Mouse (Mus musculus) cerebellum, adult 8-10 months (tissue): Measurements from ENCODE around the gene Fam219b.

Source experiments
- DNase-seq: peaks from one replicate; pipeline ENCODE4 v3.0.0; 2022

Gene Fam219b

GRCm38 (mm10) chr9:57537044-57537727, at the start of gene Fam219b:
TSS of gene Fam219b (plus strand) at chr9:57537528.
- DNase-seq, result peak; percentile 88

GRCm38 (mm10) chr9:57487807-57488206, 49.5 kb upstream of the Fam219b start:
- no peak for DNase-seq

DNA sequence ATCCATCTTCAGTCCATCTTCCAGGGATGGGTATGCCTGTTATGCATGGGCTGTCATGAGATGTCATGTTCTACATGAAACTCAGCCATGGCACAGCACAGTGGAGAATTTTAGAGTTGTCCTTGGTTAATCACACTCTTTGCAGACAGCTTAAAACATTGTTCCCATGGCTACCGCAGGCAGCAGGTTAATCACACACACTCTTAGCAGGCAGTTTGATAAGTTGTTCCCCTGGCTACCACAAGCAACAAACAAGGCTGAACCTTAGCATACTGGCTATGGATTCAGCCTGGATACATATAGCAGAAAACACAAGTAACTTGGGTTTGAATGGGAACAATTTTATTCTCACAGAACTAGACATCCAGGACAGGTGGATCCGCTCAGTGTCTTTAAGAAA, 43.8 kb upstream of the Fam219b start:
- DNase-seq, result no peak

GRCm38 (mm10) chr9:57494970-57495369, 42.4 kb upstream of the Fam219b start:
- no peak for DNase-seq

DNA sequence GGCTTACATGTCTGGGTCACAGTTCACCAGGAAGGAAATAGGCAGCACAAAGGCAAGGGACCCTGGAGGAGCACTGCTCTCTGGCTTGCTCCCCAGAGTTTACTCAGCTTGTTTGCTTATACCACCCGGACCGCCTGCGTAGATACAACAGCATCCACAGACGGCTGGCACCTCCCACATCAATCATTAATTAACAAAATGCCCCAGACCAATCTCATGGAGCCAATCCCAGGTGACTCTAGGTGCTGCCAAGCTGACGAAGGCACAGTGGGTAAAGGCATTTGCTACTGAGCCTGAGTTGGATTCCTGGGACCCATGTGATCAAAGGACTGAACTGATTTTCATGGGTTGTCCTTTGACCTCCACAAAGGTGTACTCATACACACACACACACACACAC, 40.1 kb upstream of the Fam219b start:
- no peak for DNase-seq

GRCm38 (mm10) chr9:57498536-57498935, 38.8 kb upstream of the Fam219b start:
- DNase-seq, result no peak

GRCm38 (mm10) chr9:57501452-57501851, 35.9 kb upstream of the Fam219b start:
- DNase-seq, result no peak

GRCm38 (mm10) chr9:57501861-57502260, 35.5 kb upstream of the Fam219b start:
- DNase-seq, result no peak

DNA sequence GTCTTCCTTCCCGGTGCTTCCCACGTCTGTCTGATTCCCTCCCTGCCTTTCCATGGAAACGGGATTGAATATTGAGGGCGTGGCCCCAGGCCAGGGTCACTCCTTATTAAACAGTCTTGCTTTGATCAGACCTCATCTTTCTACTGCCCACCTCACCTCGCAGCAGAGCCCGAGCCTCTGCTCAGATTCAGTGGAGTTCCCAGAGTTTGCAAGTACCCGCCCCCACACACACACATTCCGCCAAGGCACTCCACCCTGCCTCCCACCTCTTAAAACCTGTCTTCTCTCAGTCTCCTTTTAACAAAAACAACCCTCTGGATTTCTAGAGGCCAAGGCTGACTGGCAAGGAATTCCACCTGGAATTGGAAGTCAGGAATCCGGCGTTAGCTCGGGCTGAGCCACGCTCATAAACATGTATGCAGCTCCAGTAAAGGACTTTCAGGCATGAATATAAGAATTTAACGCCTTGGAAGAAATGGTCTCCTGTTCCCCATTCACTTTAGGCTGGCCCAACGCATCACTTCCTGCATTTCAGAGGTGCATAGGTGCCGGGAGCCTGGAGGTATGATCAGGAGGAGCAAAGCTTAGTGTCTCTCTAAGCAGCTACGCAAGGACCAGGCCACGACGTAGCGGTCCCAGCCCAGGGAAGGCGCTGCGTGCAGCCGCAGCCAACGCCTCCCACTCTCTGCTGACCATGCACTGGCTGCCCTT, 34.3 kb upstream of the Fam219b start:
- DNase-seq, result no peak

DNA sequence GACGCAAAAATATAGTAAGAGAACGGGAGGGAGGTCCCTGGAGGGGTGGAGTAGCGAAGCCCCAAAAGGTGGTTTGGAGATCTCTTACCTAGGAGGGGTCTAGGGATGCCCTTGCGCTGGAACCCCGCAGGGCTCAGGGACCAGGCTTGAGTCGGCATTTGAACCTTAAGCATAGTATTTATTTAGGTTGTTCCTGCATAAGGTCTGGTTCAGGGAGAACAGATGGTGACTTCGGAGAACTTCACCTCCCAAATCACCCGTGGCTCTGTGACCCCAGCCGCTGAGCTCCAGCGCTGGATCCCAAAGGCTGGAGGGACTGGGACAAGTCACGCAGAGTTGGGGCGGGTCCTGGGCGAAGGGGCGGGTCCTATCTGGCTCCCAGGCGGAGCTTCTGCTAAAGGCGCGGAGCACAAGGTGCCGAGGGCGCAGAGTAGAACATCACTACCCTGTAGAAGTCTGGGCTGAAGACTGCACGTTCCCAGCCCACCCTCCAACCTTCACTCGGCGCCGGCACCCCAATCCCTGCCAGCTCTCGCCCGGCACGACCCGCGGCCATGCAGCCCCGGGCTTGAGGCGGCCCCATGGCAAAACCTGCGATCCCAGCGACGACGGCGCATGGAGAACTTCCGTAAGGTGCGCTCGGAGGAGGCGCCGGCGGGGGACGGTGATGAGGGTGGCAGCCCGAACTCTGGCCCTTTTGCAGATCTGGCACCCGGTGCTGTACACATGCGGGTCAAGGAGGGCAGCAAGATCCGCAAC, 33.5 kb upstream of the Fam219b start, which contains the start of gene Rpp25:
Gene Rpp25 (plus strand): TSS at position 405 of the 759 bp plus-strand sequence.
- DNase-seq, result no peak

DNA sequence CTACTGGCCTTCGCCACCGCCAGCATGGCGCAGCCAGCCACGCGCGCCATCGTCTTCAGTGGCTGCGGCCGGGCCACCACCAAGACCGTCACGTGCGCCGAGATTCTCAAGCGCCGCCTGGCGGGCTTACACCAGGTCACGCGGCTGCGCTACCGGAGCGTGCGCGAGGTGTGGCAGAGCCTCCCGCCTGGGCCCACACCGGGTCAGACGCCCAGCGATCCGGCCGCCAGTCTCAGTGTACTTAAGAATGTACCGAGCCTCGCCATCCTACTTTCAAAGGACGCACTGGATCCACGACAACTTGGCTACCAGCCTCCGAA, 33.0 kb upstream of the Fam219b start:
- no peak for DNase-seq

DNA sequence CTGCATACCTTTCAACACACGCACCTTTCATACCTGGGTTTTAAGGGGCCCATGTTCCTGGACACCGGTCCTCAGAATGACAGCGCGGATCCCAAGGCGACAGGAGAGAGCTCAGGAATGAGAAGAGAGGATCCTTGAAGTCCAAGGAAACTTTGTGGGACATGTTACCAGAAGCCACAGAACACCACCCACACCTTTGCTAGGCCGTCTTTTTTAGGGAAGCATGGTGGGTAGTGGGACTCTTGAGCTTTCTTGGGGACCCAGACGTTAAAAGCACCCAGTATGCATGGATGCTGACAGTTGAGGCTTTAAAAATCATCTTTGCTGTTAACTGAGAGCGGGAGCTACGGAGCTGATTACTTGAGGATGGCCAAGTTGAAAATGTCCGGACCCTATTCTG, 32.4 kb upstream of the Fam219b start:
- DNase-seq, result no peak

- DNase-seq, result no peak
Observed at GRCm38 (mm10) chr9:57505700-57506099, 31.6 kb upstream of the Fam219b start.

DNA sequence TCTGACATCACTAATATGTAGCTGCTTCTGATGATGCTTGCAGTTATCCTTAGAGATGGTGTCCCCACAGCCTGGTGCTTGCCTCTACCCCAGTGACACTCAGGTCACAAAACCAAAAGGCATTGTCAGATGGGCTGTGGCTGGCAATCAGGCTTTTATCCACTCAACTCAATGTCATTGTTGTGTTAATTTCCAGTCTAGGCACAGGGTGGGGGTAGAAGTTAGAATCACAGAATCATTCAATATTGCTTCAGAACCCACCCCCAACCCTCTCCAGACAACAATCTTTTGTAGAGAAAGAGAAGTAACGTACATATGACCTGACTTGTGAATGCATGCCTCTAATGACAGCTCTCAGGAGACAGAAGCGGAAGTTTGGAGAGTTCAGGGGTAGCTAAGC, 26.8 kb upstream of the Fam219b start:
- no peak for DNase-seq

- DNase-seq, result peak; percentile 65
Observed at GRCm38 (mm10) chr9:57517113-57517512, 20.2 kb upstream of the Fam219b start.

GRCm38 (mm10) chr9:57520375-57521055, 16.8 kb upstream of the Fam219b start:
- no peak for DNase-seq

DNA sequence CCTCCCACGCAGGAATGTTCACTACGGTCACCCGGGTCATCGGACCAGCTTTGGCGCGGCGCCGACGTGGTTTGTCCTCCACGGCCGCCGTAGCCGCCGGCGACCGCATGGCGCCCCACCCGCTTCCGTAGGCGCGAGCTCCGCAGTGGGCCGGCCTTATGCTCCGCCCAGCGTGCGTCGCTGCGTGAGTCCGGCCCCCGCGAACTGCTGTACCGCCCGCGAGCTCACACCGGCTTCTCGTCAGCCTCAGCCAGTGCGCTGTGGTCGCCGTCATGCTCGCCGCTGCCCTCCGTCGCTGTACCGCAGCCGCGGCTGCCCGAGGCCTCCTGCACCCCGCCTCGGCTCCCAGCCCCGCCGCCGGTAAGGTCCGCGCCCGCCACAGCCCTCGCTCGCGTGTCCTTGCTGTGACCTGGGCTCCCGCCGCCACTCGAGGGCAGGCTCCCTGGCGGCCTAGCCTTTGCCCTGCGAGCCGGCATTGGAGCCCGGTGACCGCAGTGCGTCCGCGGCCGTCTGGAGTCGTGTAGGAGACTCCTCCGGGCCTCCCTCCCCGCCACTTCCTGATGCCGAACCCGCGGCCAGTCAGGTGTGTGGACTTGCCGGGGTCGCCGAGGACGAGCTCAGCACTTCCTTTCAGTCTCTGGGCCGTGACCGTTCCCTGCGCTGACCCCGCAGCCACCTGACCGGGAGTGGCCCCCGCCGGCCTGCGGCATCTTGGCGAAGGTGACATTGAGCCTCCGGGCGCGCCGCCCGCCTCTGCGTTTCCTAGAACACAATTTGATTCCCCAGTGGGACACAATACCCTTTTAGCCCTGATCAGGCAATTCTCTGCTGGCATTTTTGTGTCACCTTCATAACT, 16.0 kb upstream of the Fam219b start, which contains the start of gene Cox5a:
Gene Cox5a (plus strand): TSS at position 219 of the 856 bp plus-strand sequence.
- peak; percentile 96 for DNase-seq

- no peak for DNase-seq
Observed at GRCm38 (mm10) chr9:57522114-57522860, 15.0 kb upstream of the Fam219b start.

- no peak for DNase-seq
Observed at GRCm38 (mm10) chr9:57522861-57523246, 14.5 kb upstream of the Fam219b start.

- no peak for DNase-seq
Observed at GRCm38 (mm10) chr9:57523754-57524153, 13.6 kb upstream of the Fam219b start.

- no peak for DNase-seq
Observed at GRCm38 (mm10) chr9:57524439-57524838, 12.9 kb upstream of the Fam219b start.
